Mouse (Mus musculus) gastrocnemius, postnatal 10 days (tissue): ENCODE data around the gene Gm20388. TPM values are rescaled to one million over a fixed set of nuclear protein-coding genes. Genes with fewer than 3 reads are reported as not detected.
"Not testable (repeated sequence)": the region's sequence is repeated elsewhere in the genome, so short reads cannot be mapped to it uniquely, and the experiment has no call there.

Source experiments
- DNase-seq: peaks from one replicate; pipeline ENCODE4 v3.0.0; 2021; ENCODE audit warnings: mixed read lengths
- total RNA-seq, 2 experiments: library from RNA; stranded (reverse); gene quantifications; 2 replicates each; pipeline ENCODE4 v1.2.3; 2021

The Gm20388 gene
- total RNA-seq, 2 experiments from 2014 or later: 2.9 to 6.0 TPM

DNA sequence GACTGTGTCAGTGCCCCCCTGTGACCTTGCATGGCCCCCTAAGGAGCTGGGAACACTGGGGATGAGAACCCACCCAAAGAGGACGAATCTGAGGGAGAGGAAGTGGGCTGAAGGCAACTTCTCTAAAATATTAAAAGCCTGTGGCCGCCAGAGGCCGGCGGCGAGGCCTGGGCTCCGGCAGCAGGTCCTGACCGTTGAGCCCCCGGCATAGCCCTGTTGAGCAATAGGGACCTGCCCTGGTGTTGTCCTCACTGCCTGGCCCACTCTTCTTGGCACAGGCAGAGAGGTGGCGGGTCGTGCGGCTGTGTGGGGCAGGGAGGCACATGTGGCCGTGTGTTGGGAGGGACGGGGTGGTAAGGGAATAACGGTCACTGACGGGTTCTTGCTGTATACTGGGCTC is 882.1 kb downstream of the Gm20388 start:
- DNase-seq: no peak

DNA sequence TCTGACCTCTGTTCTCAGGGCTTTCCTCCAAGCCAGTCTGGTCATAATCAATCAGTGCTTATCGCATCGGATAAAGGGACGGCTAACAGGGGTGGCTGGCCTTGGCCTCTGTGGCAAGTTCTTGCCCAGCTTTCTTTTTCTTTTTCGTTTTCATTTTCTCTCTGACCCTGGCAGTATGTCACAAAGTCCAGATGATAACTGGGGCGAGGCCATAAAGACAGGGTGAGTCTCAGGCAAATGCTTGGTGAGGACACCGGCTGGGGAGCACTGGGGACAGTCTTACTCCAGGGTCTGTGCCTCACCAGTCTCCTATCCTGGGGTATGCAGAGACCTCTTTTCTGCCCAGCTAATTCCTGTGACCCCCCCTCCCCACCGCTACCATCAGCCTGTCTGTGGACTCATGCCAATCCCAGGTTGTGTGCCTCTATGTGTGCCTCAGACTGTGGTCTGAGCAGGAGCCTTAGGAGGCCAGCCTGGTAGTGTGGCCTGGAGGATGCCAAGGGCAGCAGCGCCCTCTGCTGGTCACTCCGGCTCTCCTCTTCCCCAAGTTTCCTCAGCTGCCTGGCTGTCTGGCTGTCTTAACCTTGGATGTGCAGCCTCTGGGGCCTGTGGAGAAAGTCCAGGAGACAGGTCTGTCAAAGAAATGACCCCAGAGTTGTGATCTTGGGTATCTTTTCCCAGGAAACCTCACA is 885.4 kb downstream of the Gm20388 start:
- peak; percentile 92 for DNase-seq

DNA sequence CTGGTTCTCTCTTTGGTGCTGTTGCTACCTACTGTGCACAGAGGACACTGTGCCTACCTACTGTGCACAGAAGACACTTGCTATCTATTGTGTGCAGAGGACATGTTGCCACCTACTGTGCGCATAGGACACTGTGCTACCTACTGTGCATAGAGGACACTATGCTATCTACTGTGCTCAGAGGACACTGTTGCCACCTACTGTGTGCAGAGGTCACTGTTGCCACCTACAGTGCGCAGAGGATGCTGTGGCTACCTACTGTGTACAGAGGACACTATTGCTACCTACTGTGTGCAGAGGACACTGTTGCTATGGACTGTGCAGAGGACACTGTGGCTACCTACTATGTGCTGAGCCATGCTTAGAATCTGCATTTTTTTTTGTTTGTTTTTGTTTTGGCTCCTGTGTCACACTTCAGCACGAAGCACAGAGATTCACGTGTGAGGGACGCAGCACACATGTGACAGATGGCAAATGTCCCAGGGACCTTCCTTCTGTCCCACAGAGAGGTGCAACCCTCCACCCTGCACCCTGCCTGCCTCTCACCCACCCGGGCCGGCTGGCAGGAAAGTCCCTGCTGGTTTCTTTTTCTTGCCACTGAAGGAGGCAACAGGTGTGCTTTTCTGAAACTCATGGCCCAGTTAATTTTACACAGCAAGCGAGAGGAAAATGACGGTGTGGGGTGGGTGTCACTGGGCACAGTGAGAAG is 886.5 kb downstream of the Gm20388 start:
- no peak for DNase-seq

DNA sequence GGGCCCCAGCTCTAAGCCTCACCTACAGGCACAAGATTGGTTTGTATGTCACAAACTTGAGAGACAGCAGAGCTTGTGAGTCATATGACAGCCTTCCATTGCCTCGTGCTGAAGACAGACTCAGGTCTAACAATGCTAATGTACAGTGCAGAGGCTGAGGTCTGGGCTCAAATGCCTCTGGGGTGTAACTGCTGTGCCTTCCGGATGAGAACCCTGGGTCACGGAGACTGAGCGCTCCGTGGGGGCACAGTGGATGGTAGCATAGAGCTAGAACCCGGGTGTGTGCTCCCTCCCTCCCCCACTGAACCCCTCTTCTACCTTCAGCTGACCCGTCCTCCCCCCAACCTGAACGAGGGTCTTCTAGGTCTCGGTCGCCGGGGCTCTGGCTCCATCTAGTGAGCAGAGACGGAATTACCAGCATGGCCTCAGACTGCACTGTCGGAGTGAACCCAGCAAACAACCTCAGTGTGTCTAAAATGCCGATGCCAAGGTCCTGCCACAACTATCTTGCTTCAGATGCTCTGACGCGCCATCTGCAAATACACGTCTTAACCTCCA is 889.7 kb downstream of the Gm20388 start:
- DNase-seq: peak; percentile 63

DNA sequence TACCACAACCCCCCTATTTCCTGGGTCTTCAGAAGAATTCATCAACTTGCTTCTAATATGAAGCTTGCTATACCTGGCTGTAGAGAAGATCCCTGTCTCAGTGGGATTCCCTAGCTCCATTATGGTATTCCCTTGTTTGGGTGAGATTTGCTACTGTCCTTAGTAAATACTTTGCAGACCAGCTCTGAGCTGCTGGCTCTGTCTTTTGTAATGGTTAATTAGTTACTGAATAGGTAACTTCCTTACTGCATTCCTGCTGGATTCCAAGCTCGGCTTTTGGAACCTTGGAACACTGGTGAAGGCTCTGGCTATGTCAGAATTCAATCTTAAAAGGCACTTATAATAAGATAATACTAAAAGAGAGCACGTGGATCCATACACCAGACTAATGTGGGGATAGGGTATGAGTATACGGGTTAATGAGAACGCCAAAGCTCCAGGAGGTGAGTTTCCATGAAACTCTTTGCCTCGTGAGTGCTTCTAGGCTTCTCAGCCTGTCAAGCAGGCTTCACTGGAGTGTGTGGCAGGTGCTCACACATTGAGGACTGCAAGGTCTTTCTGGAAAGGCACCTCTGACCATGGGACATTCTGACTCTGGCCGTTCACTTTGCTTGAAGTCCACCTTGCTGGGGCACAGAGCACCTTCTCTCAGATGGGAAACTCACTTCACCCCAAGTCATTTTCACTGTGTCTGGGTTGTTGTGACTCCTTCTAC is 893.2 kb downstream of the Gm20388 start:
- DNase-seq: not testable (repeated sequence)

DNA sequence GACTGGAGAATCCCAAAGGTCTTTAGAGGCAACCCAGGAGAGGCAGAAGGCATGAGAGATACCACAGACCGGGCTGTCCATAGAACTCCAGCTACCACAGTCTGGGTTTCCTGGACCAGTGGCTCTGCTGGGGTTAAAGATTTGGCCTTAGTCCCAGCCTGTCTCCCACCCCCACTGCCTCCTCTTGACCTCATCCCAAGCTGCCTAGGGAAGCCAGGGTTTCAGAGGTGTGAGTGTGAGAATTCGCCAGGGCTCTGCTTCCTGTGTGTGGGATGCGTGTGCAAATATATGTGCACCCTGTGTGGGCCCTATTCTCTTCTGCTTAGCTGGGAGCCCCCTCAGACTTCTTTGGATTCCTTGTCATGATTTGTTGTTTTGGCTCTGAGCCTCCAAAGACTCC is 894.1 kb downstream of the Gm20388 start:
- DNase-seq: no peak

DNA sequence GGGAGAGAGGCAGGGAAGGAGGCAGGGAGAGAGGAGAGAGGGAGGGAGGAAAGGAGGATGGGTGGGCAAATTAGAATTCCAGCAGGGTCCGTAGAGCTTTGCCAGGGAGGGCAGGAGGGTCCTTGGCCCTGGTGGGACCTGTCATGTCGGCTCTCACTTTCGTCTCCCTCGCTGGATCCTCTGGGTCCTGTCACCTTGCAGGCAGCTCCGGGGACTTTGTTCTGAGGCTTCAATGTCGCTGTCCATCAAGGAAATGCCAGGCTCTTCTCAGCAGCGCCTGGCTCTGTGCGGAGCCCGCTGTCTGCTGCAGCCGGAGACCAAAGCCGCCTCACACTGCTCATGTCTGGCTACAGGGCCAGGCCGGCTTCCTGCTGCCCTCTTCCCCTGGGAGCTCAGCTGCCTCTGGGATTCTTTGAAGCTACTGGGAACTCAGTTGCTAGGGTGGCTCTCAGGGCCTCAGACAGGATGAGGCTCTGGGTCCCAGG is 896.2 kb downstream of the Gm20388 start:
- DNase-seq: no peak

DNA sequence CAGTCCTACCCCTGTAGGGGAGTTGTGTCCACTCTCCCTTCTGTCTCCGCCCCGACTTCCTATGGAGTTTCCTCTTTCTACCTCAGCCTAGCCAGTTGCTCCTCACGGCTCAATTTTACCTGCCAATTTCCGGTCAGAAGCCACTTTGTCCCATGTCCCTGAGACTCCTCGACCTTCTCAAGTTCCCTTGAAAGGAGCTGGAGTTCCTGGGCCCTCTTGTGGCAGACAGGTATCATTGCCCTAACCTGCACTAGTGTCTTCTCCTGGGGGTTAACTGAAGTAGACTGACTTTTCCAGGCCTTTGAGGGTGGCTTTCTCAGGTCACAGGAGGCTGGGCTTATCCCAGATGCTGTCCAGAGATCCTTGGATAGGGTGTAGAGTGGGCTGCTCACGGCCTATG is 897.1 kb downstream of the Gm20388 start:
- DNase-seq: no peak

DNA sequence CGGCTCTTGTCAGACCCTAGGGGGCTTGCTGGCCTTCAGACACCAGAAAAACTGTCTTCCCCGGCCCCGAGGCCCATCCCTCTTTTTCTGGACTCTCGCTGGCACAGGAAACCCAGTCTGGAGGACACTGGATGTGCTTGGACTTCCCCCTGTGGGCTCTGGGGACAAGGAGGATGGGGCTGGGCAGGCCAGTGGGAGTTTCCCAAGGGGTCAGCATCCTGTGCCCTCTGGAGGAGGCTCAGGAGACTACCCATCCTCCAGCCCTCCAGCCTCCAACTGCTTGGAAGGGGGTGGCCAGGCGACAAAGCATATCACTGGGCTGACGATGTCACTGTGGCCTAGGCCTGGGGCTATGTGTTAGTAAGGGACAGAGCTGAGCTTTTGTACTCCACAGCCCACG is 898.4 kb downstream of the Gm20388 start:
- no peak for DNase-seq

DNA sequence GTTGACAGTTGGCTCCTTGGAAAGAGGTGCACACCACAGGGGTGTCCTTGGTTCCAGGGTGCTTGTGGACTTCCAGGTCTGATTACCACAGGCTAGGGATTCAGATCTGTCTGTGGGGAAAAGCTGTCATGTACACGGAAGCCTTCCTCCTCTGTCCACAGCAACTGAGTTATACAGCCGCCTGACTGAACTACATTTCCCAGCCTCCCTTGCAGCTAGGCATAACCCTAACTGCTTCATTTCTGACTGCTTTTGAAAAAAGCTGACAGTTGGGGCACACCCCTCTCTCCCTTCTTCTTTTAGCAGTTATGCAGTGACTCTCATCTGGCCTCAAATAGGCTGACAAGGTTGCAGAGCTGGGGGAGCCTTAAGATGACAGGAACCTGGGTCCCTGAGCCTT is 901.3 kb downstream of the Gm20388 start:
- DNase-seq: no peak

DNA sequence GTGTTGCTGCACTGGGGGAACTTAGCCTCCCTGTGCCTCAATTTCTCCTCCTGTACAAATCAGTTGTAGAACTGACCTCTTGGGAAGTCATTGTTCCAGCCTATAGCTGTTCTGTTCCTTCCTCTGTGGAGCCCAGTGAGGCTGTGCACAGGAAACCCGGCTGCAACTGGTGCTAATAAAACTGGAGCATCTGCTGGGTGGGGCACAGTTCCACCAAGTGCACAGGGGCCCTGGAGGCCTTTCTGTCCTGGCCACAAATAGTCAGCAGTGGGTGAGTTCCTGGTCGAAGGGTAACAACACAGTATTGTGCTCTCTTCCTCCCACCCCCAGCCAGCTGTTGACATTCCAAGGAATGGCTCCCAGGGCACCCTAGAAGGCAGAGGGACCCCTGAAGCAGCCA is 902.4 kb downstream of the Gm20388 start:
- DNase-seq: no peak

DNA sequence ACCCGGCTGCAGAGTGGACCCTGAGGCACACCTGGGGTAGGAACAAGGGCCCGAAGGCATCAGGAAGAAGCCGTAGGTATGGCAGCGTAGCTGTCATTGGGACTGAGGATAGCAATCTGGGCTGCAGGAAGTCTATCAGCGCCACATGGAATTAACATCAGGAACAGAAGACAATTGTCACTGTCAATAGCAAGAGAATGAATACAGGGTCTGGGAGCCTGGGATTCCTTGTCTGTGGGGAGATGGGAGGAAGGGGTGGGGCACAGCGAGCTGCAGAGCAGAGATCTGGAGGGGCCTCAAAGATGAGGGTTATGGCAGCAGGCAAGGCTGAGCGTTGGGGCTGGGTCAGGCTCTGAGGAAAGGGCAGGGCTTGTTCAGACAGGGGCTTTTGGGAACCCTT is 903.2 kb downstream of the Gm20388 start:
- DNase-seq: no peak

DNA sequence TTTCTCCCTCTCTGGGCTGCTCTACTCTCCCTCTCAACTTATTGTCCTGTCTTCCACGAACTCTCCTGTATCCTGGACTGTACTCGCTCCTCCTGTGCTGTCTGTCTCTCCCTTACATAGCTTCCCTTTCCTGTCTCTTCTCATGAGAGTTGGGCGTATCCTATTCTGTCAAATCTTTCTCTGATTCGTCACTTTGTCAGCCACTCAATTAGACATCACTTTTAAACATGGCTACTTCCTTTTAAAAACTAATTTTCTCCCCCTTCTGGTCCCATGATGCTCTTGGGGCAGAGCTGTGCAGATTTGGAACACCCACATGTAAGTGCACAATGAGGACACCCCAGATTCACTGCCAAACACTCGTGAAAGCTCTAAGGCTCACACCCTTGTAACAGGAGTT is 905.7 kb downstream of the Gm20388 start:
- DNase-seq: no peak

DNA sequence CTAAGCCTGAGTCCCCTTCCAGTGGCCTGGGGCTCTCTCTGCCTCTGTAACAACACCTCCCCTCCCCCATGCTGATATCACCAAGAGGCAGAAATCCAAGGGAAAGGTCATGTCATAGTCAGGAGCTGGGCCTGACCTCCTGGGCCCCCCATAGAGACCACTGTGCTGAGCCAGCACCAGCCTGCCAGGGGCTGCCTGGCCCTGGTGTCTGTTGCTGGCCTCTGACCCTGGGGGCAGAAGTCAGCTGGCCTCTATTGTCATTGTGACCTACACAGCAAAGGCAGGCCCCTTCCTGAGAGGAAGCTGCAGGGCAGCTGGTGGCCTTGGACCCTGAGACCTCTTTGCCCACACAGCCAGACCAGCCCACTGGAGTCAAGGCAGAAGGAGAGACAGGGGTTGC is 909.3 kb downstream of the Gm20388 start:
- DNase-seq: no peak

DNA sequence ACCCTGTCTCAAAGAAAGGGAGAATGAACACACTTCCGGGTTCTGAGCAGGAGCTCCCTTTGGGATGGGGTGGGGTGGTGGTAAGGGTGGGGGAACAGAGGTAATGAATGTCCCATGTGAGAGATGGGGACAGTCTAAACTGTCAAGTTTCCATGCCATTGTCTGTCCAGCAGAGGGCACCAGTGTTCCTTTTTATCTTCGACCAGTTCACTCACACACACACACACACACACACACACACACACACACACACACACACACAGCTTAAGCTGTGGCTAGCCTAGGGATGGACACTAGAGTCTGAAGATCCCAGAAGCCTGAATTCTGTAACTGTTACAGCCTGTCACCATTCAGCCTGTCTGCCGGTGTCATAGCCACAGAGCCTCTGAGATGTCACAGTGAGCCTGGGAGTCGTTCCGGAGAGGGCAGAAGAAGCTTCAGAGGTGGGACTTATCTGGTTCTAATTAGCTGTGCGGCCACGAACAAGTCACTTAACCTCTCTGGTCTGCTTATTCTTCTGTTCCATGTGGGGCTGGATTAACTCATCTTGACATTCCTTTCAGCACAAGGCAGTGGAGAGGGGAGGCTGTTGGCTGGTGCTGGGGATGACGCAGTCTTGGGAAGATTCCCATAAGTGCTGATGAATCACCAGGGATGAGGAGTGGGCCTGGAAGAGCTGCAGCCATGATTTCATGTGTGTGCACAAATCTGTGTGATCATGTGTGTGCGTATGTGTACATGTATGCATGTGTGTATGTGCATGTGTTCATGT is 910.9 kb downstream of the Gm20388 start:
- DNase-seq: peak; percentile 72

DNA sequence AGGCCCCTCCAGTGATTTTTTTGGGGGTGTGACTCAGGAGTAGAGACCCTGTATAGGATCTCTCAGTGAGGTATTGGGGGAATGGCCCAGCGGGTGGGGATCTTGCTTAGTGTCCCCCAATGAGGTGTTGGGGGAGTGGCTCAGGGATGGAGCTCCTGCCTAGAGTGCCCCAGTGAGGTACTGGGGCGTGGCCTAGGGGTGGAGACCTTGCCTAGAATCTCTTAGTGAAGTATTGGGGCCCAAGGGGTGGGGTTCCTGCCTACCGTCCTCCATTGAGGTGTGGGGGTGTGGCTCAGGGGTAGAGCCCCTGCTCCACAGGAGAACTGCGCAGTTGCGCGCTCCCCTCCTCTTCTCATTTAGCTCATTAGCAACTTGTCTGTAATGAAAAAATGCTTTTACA is 912.7 kb downstream of the Gm20388 start:
- DNase-seq: no peak

DNA sequence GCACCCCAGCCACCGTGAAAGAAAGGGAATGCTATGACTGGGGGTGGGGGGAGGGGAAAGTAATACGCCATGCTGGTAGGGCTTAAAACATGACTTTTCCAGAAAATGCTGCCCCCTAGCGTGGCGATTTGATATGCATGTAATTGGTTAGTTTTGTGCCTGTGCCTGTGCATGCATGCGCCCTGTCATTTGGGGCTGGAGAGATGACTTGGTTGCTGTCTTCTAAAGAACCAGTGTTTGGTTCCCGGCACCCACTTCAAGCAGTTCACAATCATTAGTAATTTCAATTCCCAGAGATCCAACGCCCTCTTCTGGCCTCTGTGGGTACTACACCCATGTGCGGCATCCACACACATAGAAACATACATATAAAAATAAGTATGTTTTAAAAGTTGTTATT is 913.2 kb downstream of the Gm20388 start:
- DNase-seq: no peak

DNA sequence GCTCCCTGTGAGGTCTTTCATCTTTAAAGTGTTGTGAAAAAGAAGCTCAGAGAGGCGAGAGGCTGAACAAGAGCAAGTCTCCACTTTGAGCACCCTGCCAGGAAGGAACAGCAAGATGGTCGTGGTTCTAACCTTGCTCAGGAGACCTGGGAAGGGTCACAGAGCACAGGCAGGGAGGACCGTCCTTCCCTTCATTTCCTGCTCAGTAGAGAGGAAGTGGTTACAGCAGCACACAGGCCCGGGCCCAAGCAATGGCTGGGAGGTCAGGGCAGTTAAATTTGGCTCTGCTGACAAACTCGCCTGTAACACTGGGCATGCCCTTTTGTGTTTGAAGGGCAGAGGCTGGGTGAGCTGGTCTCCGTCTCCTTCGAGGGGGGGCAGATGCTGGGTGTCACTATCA is 914.0 kb downstream of the Gm20388 start:
- DNase-seq: no peak

DNA sequence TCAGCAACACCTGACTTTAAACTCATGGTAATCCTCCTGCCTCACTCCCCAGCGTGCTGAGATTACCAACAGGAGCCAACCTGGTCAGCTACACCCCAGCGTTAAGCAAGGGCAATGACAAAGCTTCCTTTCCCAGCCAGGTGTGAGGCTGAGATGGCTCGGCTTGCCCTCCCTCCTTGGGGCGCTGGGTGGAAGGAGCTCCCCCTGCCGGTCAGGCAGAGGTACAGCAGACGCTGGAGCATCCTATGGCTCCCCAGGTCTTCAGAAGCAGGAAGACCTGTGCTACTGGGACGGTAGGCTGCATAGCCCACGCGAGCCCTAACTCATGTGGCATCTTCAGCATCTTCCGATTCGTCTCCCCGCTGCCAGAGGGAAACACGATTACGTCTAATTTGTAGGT is 917.6 kb downstream of the Gm20388 start:
- peak; percentile 47 for DNase-seq

DNA sequence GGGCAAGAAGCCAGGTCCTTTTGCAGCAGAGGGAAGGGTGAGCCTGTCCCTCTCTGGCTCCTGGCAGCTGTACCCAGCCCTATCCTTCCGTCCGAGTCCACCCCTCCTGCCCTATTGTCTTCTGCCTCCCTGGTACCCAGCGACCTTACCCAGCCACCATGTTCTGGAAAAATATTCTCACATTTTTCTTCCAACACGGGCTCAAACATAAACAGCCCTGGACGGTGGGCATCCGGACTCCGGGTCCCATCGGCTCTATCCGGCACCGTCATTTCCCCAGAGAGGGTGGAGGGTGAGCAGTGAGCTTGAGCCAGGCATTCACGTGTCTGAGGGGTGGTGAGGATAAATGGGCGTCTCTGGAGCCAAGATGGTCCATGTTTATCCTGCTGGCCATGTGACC is 920.0 kb downstream of the Gm20388 start:
- DNase-seq: no peak

DNA sequence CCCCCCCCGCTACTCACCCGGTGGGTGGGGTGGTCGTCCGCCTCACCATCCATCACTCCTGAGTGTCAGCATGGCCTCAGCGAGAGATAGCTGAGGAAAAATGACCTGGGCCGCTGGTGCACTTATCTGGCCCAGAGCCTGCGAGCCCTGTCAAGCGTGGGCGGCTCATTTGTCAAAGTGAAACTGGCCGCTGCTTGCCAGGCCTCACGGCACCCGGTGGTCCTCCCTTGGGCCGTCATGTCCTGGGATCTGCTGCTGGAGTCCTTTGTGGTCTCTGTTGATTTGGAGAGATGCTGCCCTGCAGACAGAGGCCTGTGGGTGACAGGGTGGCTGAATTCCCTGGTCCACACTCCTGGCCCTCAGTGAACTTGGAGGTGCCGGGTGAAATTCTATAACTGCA is 921.4 kb downstream of the Gm20388 start:
- DNase-seq: no peak

DNA sequence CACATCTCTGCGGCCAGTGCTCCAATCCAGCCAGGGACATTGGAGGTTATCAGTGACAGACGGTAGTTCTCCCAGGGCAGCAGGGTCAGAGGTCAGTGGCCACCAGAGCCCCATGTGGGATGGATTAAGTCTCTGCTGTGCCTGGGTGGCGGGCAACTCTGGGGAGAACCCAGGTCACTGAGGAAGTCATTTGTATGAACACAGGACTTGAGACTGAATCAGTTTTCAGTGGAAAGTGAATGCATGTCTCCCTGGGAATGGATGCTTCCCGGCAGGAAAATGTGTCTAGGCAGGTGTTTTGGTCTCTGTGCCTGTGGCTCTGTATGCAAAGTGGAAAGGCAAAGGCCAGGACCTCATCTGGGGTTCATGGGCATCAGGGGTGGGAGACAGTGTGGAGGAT is 922.6 kb downstream of the Gm20388 start:
- no peak for DNase-seq
